Mouse (Mus musculus) hindbrain, postnatal 0 days (tissue): ENCODE results near the gene Itpr1. TPM values are rescaled to one million over a fixed set of nuclear protein-coding genes. Genes with fewer than 3 reads are reported as not detected.

Experiments
- ATAC-seq: fragments of 200-750 bp; cut with Nextera tagmentation; 2 replicates; pipeline ENCODE4 v1.8.0; 2017; ENCODE audit warnings: mild to moderate bottlenecking, moderate TSS enrichment, moderate library complexity
- DNase-seq: peaks from one replicate; pipeline ENCODE4 v3.0.0-alpha.2; 2015; ENCODE audit warnings: low spot score
- H3K27ac ChIP-seq: fragments of 300-500 bp; sonication (generic); 2 replicates; pipeline ENCODE4 v1.5.1; 2014; ENCODE audit warnings: mild to moderate bottlenecking
- H3K27me3 ChIP-seq: fragments of 300-500 bp; sonication (generic); 2 replicates; pipeline ENCODE4 v1.6.1; 2014; ENCODE audit warnings: low read length, mixed read lengths; ENCODE audit not compliant: insufficient read depth
- H3K36me3 ChIP-seq: fragments of 300-500 bp; sonication (generic); 2 replicates; pipeline ENCODE4 v1.6.1; 2014; ENCODE audit warnings: low read length, mixed read lengths; ENCODE audit not compliant: insufficient read depth
- H3K4me1 ChIP-seq: fragments of 300-500 bp; sonication (generic); 2 replicates; pipeline ENCODE4 v1.6.1; 2014; ENCODE audit warnings: antibody characterized with exemption, low read length, mixed read lengths; ENCODE audit not compliant: insufficient read depth
- H3K4me2 ChIP-seq: fragments of 300-500 bp; sonication (generic); 2 replicates; pipeline ENCODE4 v1.6.1; 2014; ENCODE audit warnings: low read depth, mild to moderate bottlenecking, low read length, moderate library complexity, mixed read lengths
- H3K4me3 ChIP-seq: fragments of 300-500 bp; sonication (generic); 2 replicates; pipeline ENCODE4 v1.5.1; 2014; ENCODE audit warnings: low read length
- H3K9ac ChIP-seq: fragments of 300-500 bp; sonication (generic); replicated peaks from 2 replicates; pipeline ENCODE4 v1.6.1; 2014; ENCODE audit warnings: mild to moderate bottlenecking, low read length, moderate library complexity, mixed read lengths
- H3K9me3 ChIP-seq: fragments of 300-500 bp; sonication (generic); 2 replicates; pipeline ENCODE4 v1.6.1; 2016; ENCODE audit warnings: low read length, mixed read lengths
- CTCF ChIP-seq: IDR thresholded peaks from 2 replicates; pipeline ENCODE4 v1.5.1; 2016; ENCODE audit warnings: antibody characterized with exemption, control low read depth, low read depth
- WGBS: fragments of 180-500 bp; shearing (Covaris S2); extraction: QIAGEN DNeasy Blood & Tissue Kit; methylation state at CpG from one replicate; pipeline ENCODE4 v1.1.7; 2014; 5-methylcytosine and 5-hydroxymethylcytosine counted together
- microRNA-seq, 2 experiments: library from miRNA; unstranded; fragments of <30 nt; microRNA quantifications; one replicate each; pipeline ENCODE4; 2016
- polyA plus RNA-seq: library from polyadenylated mRNA; unstranded; fragments of >200 nt; fragmentation: Nextera tagmentation; extraction: Ambion mirVana; gene quantifications from 2 replicates; pipeline ENCODE4 v1.2.1, GENCODE M21; 2015
- total RNA-seq: library from RNA; depleted of rRNA; stranded (reverse); fragments of >200 nt; gene quantifications from 2 replicates; pipeline ENCODE4 v1.2.3, GENCODE M21; 2014; rRNA removed

The Itpr1 gene
- total and polyA plus RNA-seq, 2 experiments from 2014 or later = 7.2 to 47.1 TPM

DNA sequence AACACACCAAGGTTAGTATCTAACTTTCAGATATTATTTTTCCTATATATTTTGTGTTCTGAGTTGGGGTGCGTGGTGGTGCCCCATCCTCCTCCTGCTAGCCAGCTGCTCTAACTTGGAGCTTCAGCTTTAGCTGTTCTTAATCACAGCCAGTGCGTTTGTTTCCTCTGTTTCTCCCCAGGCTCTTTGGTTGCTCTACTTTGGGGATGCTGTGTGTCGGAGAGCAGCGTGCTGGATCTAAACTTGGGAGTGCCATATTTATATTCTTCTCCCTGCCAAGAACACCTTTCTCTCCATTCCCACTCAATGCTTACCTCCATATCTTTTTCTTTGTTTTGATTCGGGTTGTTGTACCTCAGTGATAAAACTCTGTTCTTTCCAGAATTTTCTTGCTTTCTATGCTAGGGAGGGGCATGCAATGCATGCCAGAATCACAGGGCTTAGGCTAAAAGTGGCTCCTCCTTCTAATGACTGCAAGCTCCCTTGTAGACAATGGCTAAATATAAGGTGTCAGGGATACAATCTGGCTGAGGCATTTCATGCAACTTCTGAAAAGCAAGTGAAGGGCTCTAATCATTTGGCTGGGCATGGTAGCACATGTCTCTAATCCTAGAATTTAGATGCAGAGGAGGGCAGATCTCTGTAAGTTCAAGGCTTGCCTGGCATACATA, 381.4 kb downstream of the Itpr1 start:
- no peak overlapping the region for H3K27ac ChIP-seq
- no peak for TF ChIP-seq CTCF
- H3K4me3 ChIP-seq = no peak overlapping the region
- WGBS = 81% methylated on average over 5 of the region's 5 CpGs
- no peaks in the 10 kb centered on the region for H3K4me1 ChIP-seq
- ATAC-seq (no peak), DNase-seq (no peak)
- H3K27me3 ChIP-seq = no peaks in the 10 kb centered on the region
- no peaks in the 10 kb centered on the region for H3K9me3 ChIP-seq
- no peak overlapping the region for H3K9ac ChIP-seq
- no peaks in the 10 kb centered on the region for H3K36me3 ChIP-seq
- H3K4me2 ChIP-seq = no peak overlapping the region

DNA sequence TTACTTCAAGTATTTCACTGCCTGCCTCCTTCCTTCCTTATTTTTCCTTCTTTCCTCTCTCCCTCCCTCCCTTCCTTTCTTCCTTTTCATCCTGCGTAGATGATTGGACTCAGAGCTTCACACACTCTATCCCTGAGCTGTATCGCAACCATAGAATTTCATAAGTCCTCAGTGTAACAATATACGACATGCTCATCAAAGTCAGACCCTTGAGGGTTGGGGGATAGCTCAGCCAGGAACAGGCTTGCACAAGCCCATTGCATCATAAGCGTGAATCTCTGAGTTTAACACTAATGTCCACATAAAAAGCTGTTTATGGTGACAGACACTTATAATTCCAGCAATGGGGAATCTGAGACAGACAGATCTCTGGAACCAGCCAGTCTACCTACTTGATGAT, 385.8 kb downstream of the Itpr1 start:
- H3K9ac ChIP-seq = no peak overlapping the region
- WGBS = 80% methylated on average over 4 of the region's 4 CpGs
- TF ChIP-seq CTCF = no peak
- H3K36me3 ChIP-seq = no peaks in the 10 kb centered on the region
- H3K27me3 ChIP-seq = no peaks in the 10 kb centered on the region
- DNase-seq (no peak), ATAC-seq (no peak)
- no peak overlapping the region for H3K27ac ChIP-seq
- no peak overlapping the region for H3K4me3 ChIP-seq
- no peak overlapping the region for H3K4me2 ChIP-seq
- no peaks in the 10 kb centered on the region for H3K9me3 ChIP-seq
- H3K4me1 ChIP-seq = no peaks in the 10 kb centered on the region

DNA sequence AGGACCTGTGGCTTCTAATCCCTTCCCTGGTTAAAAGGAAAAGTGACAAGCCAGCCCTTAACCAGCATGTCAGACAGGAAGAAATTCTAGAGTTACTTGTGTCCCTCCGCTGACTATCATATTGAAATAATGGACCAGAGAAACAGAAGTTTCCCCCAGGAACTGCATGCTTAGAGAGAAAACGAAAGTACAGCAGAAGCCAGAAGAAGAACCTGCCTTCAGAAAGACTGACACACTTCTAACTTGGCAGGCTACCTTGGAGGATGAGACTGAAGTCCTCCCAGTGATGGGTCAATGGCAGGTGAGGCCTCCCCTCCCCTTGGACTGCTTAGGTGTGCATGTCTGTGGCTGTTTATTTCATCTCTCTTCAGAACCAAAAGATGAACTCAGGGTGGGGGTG, 386.4 kb downstream of the Itpr1 start:
- Histone ChIP-seq H3K27ac (no peak overlapping the region), H3K4me2 (no peak overlapping the region), H3K36me3 (no peaks in the 10 kb centered on the region), H3K4me1 (no peaks in the 10 kb centered on the region), H3K9me3 (no peaks in the 10 kb centered on the region), H3K4me3 (no peak overlapping the region), H3K27me3 (no peaks in the 10 kb centered on the region), H3K9ac (no peak overlapping the region)
- 82% methylated on average over 2 of the region's 2 CpGs for WGBS
- DNase-seq = no peak
- ATAC-seq = no peak
- TF ChIP-seq CTCF = no peak

Small RNA genes lying within 50 kb of the gene (microRNA-seq; reads per million reads assigned to microRNA genes)
- gene Mir7661 = 0 to 0.18 reads per million in 2 experiments

Other genes starting within 250 kb of the Itpr1 start
- 2.0 TPM in 2 replicates for gene Setmar, start 148.1 kb upstream of the Itpr1 start, total RNA-seq
- gene Setmar, start 148.1 kb upstream of the Itpr1 start, polyA plus RNA-seq = 1.8 and 2.6 TPM in 2 replicates
- 22.5 and 30.3 TPM in 2 replicates for gene Sumf1, start 27.5 kb upstream of the Itpr1 start, total RNA-seq
- gene Sumf1, start 27.5 kb upstream of the Itpr1 start, polyA plus RNA-seq = 14.4 and 15.8 TPM in 2 replicates